23 mouse cellular contexts compared by ENCODE assay signal in genomic region chr8:94745476-94746184, GRCm38 (mm10). TPM values are rescaled to one million over a fixed set of nuclear protein-coding genes. Genes with fewer than 3 reads are reported as not detected.
DNase-seq lines count a peak whose midpoint lies in the region; TF ChIP-seq lines count a peak whose summit lies in the region.
"Had no signal": no experiment of that assay in that cellular context is flagged by ENCODE, and none has a peak within 500 bp of the region (broad histone marks: within the 10 kb centered on the region; RNA-seq: fewer than 3 reads in every experiment).

TSS of gene Ccl22 (plus strand) at chr8:94745590.

- in situ Hi-C loops in CH12.LX (cut with MboI; ENCODE audit: low pct_ligation_motif_present, low pct_unique_long_range_greater_than_20kb, low sequenced_read_pairs) = no loop called here

- no peaks in the 10 kb centered on the region for H3K4me1 ChIP-seq in lung, adult 2 months (ENCODE audit: control insufficient read depth, insufficient read depth, low read length)
- H3K4me1 ChIP-seq in thymus, adult 2 months (replicated peaks; ENCODE audit: control insufficient read depth, insufficient read depth, low read length) = no peaks in the 10 kb centered on the region
- peaks cover 25 to 70% of the 10 kb centered on the region in 2 experiments for H3K4me1 ChIP-seq in CH12.LX (ENCODE audit: control insufficient read depth in 1 of 2, insufficient read depth in 2 of 2)
- no peaks in the 10 kb centered on the region for H3K4me1 ChIP-seq in kidney, adult 2 months (ENCODE audit: control insufficient read depth, insufficient read depth, low read length)
- H3K4me1 ChIP-seq: embryonic facial prominence, embryonic 10.5 days; forebrain, embryonic 13.5 days; forebrain, embryonic 15.5 days had no signal

- TF ChIP-seq RAD21 in CH12.LX (IDR thresholded peaks at IDR 0.05; ENCODE audit: low read depth, low read length) = no peak

- 83% methylated on average over 7 of the region's 7 CpGs for WGBS in lung, adult 2 months
- WGBS in thymus, adult 2 months = 93% methylated on average over 7 of the region's 7 CpGs
- WGBS in kidney, adult 2 months = 90% methylated on average over 7 of the region's 7 CpGs

- H3K27ac ChIP-seq in thymus, adult 2 months (ENCODE audit: control insufficient read depth, insufficient read depth, low read length) = no peak within 1 kb of the TSS
- H3K27ac ChIP-seq in CH12.LX (ENCODE audit: insufficient read depth, low read depth) = peak within 1 kb of the TSS; percentile 96
- no peak within 1 kb of the TSS for H3K27ac ChIP-seq in kidney, adult 2 months (ENCODE audit: insufficient read depth, low read depth, low read length)
- H3K27ac ChIP-seq: embryonic facial prominence, embryonic 10.5 days; embryonic facial prominence, embryonic 12.5 days; forebrain, embryonic 13.5 days; forebrain, embryonic 15.5 days had no signal

- H3K4me3 ChIP-seq in lung, adult 2 months (replicated peaks; ENCODE audit: extremely low read depth, low read depth, low read length) = no peak within 1 kb of the TSS
- no peak within 1 kb of the TSS for H3K4me3 ChIP-seq in thymus, adult 2 months (ENCODE audit: control insufficient read depth, insufficient read depth, low read length)
- H3K4me3 ChIP-seq in CH12.LX (replicated peaks in 1 of 3; ENCODE audit: low read depth in 2 of 3, low read length in 2 of 3, poor library complexity in 1 of 3) = peak within 1 kb of the TSS; percentile 63 to 82 (median 76)
- no peak within 1 kb of the TSS for H3K4me3 ChIP-seq in kidney, adult 2 months (ENCODE audit: insufficient read depth, low read depth, low read length)
- H3K4me3 ChIP-seq: embryonic facial prominence, embryonic 10.5 days; embryonic facial prominence, embryonic 12.5 days; forebrain, embryonic 13.5 days; forebrain, embryonic 15.5 days had no signal

- TF ChIP-seq CTCF in lung, adult 2 months (IDR thresholded peaks at IDR 0.05; ENCODE audit: insufficient read depth, low read length) = no peak
- no peak for TF ChIP-seq CTCF in thymus, adult 2 months (IDR thresholded peaks at IDR 0.05; ENCODE audit: borderline replicate concordance, control insufficient read depth, extremely low read depth, insufficient read depth, low read length, poor library complexity)
- no peak for TF ChIP-seq CTCF in CH12.LX (conservative IDR thresholded peaks at IDR 0.05 in 1 of 2, IDR thresholded peaks at IDR 0.05 in 1 of 2; ENCODE audit: low read depth in 2 of 2, low read length in 2 of 2)
- no peak for TF ChIP-seq CTCF in kidney, adult 2 months (conservative IDR thresholded peaks at IDR 0.05; ENCODE audit: insufficient read depth, insufficient read length, low read depth, low read length)

- TF ChIP-seq POLR2A in lung, adult 2 months (IDR thresholded peaks at IDR 0.05; ENCODE audit: borderline replicate concordance, extremely low read depth, low read depth, low read length) = no peak
- TF ChIP-seq POLR2A in thymus, adult 2 months (IDR thresholded peaks at IDR 0.05; ENCODE audit: control insufficient read depth, extremely low read depth, insufficient read depth, low read length, poor library complexity) = no peak
- TF ChIP-seq POLR2A in CH12.LX (IDR thresholded peaks at IDR 0.05; ENCODE audit: low read depth, low read length) = peak; percentile 81
- no peak for TF ChIP-seq POLR2A in kidney, adult 2 months (IDR thresholded peaks at IDR 0.05; ENCODE audit: low read depth, low read length)

- H3K4me2 ChIP-seq in CH12.LX (ENCODE audit: insufficient read depth, low read depth, poor library complexity, severe bottlenecking) = peak within 1 kb of the TSS; percentile 85
- H3K4me2 ChIP-seq: embryonic facial prominence, embryonic 12.5 days; forebrain, embryonic 13.5 days; forebrain, embryonic 15.5 days had no signal

- dilution Hi-C loops in CH12.LX (cut with MboI; ENCODE audit: extremely low pct_ligation_motif_present, extremely low pct_unique_long_range_greater_than_20kb, low sequenced_read_pairs) = no loop called here

- H3K9ac ChIP-seq in CH12.LX (ENCODE audit: insufficient read depth, low read depth) = peak within 1 kb of the TSS; percentile 92
- H3K9ac ChIP-seq: embryonic facial prominence, embryonic 12.5 days; forebrain, embryonic 13.5 days; forebrain, embryonic 15.5 days had no signal

- H3K27me3 ChIP-seq in thymus, adult 2 months (ENCODE audit: control insufficient read depth, insufficient read depth, low read length) = no peaks in the 10 kb centered on the region
- H3K27me3 ChIP-seq in CH12.LX (replicated peaks) = no peaks in the 10 kb centered on the region
- H3K27me3 ChIP-seq in kidney, adult 2 months (replicated peaks; ENCODE audit: control insufficient read depth, insufficient read depth, low read length) = no peaks in the 10 kb centered on the region
- H3K27me3 ChIP-seq: embryonic facial prominence, embryonic 12.5 days; forebrain, embryonic 13.5 days; forebrain, embryonic 15.5 days; Patski had no signal

- H3K79me2 ChIP-seq in CH12.LX (replicated peaks; ENCODE audit: control insufficient read depth, extremely low read depth, insufficient read depth, poor library complexity, severe bottlenecking) = peaks cover 25% of the 10 kb centered on the region

- no peak for DNase-seq in lung, adult 2 months
- no peak for DNase-seq in lung, postnatal 14 days
- DNase-seq in thymus, adult 2 months = no peak
- DNase-seq in thymus, postnatal 10 days (ENCODE audit: low spot score in 2 of 2) = no peak
- DNase-seq in CH12.LX (ENCODE audit: extremely low read depth) = peak; percentile 81
- no peak for DNase-seq in kidney, adult 2 months
- DNase-seq: adrenal gland, adult 8-10 months; adrenal gland, postnatal 14 days; adrenal gland, postnatal 36 days; cerebellum, adult 11-12 months; cerebellum, adult 2 months; cerebellum, adult 9-10 months; cerebellum, postnatal 10 days; cerebellum, postnatal 25 days had no signal

- peaks cover 3% of the 10 kb centered on the region for H3K9me3 ChIP-seq in CH12.LX (replicated peaks; ENCODE audit: low read length)
- H3K9me3 ChIP-seq: embryonic facial prominence, embryonic 10.5 days; embryonic facial prominence, embryonic 12.5 days; forebrain, embryonic 13.5 days; forebrain, embryonic 15.5 days; G1E had no signal

- H3K36me3 ChIP-seq in thymus, adult 2 months (ENCODE audit: control insufficient read depth, insufficient read depth, low read length) = no peaks in the 10 kb centered on the region
- peaks cover 41 to 50% of the 10 kb centered on the region in 2 experiments for H3K36me3 ChIP-seq in CH12.LX (replicated peaks in 1 of 2; ENCODE audit: control insufficient read depth in 1 of 2, insufficient read depth in 1 of 2, low read length in 1 of 2)
- H3K36me3 ChIP-seq in kidney, adult 2 months (ENCODE audit: control insufficient read depth, insufficient read depth, low read length) = no peaks in the 10 kb centered on the region
- H3K36me3 ChIP-seq: embryonic facial prominence, embryonic 10.5 days; embryonic facial prominence, embryonic 12.5 days; forebrain, embryonic 15.5 days; G1E had no signal

- TF ChIP-seq EP300 in CH12.LX (IDR thresholded peaks at IDR 0.05; ENCODE audit: low read length) = peak; percentile 76

TF ChIP-seq in CH12.LX, 34 proteins besides CTCF, POLR2A, EP300 and RAD21:
- no peak for TF ChIP-seq MAFK (IDR thresholded peaks at IDR 0.05; ENCODE audit: insufficient replicate concordance, low read length)
- peak; percentile 90 for TF ChIP-seq ETS1 (conservative IDR thresholded peaks at IDR 0.05; ENCODE audit: low read depth, low read length)
- peak; percentile 60; the same call in 1 of the 2 replicates for TF ChIP-seq RCOR1 (conservative IDR thresholded peaks at IDR 0.05; ENCODE audit: low read depth, low read length)
- TF ChIP-seq POLR2AphosphoS2 (IDR thresholded peaks at IDR 0.05; ENCODE audit: low read depth, low read length) = peak; percentile 96
- TF ChIP-seq NELFE (IDR thresholded peaks at IDR 0.05; ENCODE audit: low read depth, low read length) = peak; percentile 77
- peak; percentile 88 for TF ChIP-seq IRF4 (IDR thresholded peaks at IDR 0.05; ENCODE audit: low read depth, low read length)
- TF ChIP-seq TBP (conservative IDR thresholded peaks at IDR 0.05; ENCODE audit: low read depth, low read length) = peak; percentile 97
- 0 out of 2 replicates have a peak, but pooled peaks have one; percentile 58 for TF ChIP-seq UBTF (IDR thresholded peaks at IDR 0.05; ENCODE audit: low read depth, low read length)
- peak; percentile 92 for TF ChIP-seq SIN3A (IDR thresholded peaks at IDR 0.05; ENCODE audit: low read length)
- peak; percentile 37; the same call in 1 of the 2 replicates for TF ChIP-seq MAZ (IDR thresholded peaks at IDR 0.05; ENCODE audit: low read depth, low read length)
- TF ChIP-seq PAX5 (IDR thresholded peaks at IDR 0.05; ENCODE audit: low read length) = no peak
- TF ChIP-seq ZKSCAN1 (IDR thresholded peaks at IDR 0.05; ENCODE audit: borderline replicate concordance, low read depth, low read length) = no peak
- TF ChIP-seq ZMIZ1 (IDR thresholded peaks at IDR 0.05; ENCODE audit: low read depth, low read length) = peak; percentile 99
- TF ChIP-seq HCFC1 (IDR thresholded peaks at IDR 0.05; ENCODE audit: low read depth, low read length) = no peak
- TF ChIP-seq CHD1 (IDR thresholded peaks at IDR 0.05; ENCODE audit: low read depth, low read length) = peak; percentile 65; the same call in 1 of the 2 replicates
- TF ChIP-seq GABPA (IDR thresholded peaks at IDR 0.05; ENCODE audit: insufficient replicate concordance, low read depth, low read length) = no peak
- 0 out of 2 replicates have a peak, but pooled peaks have one; percentile 15 for TF ChIP-seq ELF1 (IDR thresholded peaks at IDR 0.05; ENCODE audit: low read depth, low read length)
- no peak for TF ChIP-seq USF2 (conservative IDR thresholded peaks at IDR 0.05; ENCODE audit: low read depth, low read length)
- peak; percentile 76; the same call in 1 of the 2 replicates for TF ChIP-seq TCF12 (IDR thresholded peaks at IDR 0.05; ENCODE audit: low read depth, low read length)
- peak; percentile 88 for TF ChIP-seq MEF2A (IDR thresholded peaks at IDR 0.05; ENCODE audit: borderline replicate concordance, low read depth, low read length)
- TF ChIP-seq MAX (IDR thresholded peaks at IDR 0.05; ENCODE audit: low read length) = peak; percentile 57; the same call in 1 of the 2 replicates
- TF ChIP-seq BHLHE40 (IDR thresholded peaks at IDR 0.05; ENCODE audit: low read depth, low read length) = peak; percentile 52
- TF ChIP-seq MXI1 (IDR thresholded peaks at IDR 0.05; ENCODE audit: low read depth, low read length) = peak; percentile 17; the same call in 1 of the 2 replicates

RNA-seq across cellular contexts. Expression of gene Ccl22, which starts in this region (rescaled TPM):
- 11.8 and 11.9 TPM in 2 replicates for polyA plus RNA-seq in lung, adult 2 months (2012; rRNA removed)
- polyA plus RNA-seq in thymus, adult 2 months (2012; rRNA removed) = 109 and 122 TPM in 2 replicates
- total RNA-seq in CH12.LX (2012; rRNA removed) (1,648 and 3,114 TPM in 2 replicates), CH12.LX (2014; rRNA removed) (1,111 and 1,396 TPM in 2 replicates)
- polyA plus RNA-seq in CH12.LX (2012; ENCODE audit: insufficient read length, low read depth) = 4,019 and 4,546 TPM in 2 replicates
- polyA plus RNA-seq in kidney, adult 2 months (2012; rRNA removed) = 0.87 and 3.7 TPM in 2 replicates
- total RNA-seq: adrenal gland, postnatal 36 days had no signal
- polyA plus RNA-seq: C2C12; embryonic facial prominence, embryonic 10.5 days; embryonic facial prominence, embryonic 12.5 days; embryonic facial prominence, embryonic 14.5 days; forebrain, embryonic 11.5 days; forebrain, embryonic 13.5 days; forebrain, embryonic 15.5 days; Patski had no signal

Comparison
In these comparisons a context has a peak if more than half of its experiments do, and no peak if none do; other contexts are left out.
1. RNA of gene Ccl22 (polyA plus RNA-seq): 4,019 to 4,546 TPM in CH12.LX; 109 to 122 TPM in thymus, adult 2 months, 11.8 to 11.9 TPM in lung, adult 2 months and 0.87 to 3.7 TPM in kidney, adult 2 months; every median in the first group is over 10 times any median in the second.
2. H3K4me3 ChIP-seq: peak in CH12.LX (3 of 3); none in lung, adult 2 months (single experiment), thymus, adult 2 months (single experiment) and kidney, adult 2 months (single experiment).